Mouse (Mus musculus) heart, postnatal 25 days (tissue): ENCODE data around the gene Kcne1. TPM values are rescaled to one million over a fixed set of nuclear protein-coding genes. Genes with fewer than 3 reads are reported as not detected.

Source experiments
- DNase-seq: peaks from one replicate; pipeline ENCODE4 v3.0.0; 2022; ENCODE audit warnings: low spot score
- intact Hi-C: fragments of 180-260 bp; cut with DNase I; formaldehyde crosslinking; loops from one replicate; pipeline ENCODE4 v1.15.1; 2025
- total RNA-seq, 2 experiments: library from RNA; stranded (reverse); gene quantifications; 2 replicates each; pipeline ENCODE4 v1.2.3; 2021

Kcne1 gene
- total RNA-seq, 2 experiments from 2014 or later, result 39.8 to 40.1 TPM

- no peak for DNase-seq
- intact Hi-C loops, result no loop called here
These were observed 534 bp downstream of the Kcne1 start for GRCm38 (mm10) chr16:92358734-92359133.

- intact Hi-C loops, result no loop called here
- DNase-seq, result no peak
These were observed 1.7 kb downstream of the Kcne1 start for GRCm38 (mm10) chr16:92357566-92357965.

GRCm38 (mm10) chr16:92357023-92357422 lies 2.2 kb downstream of the Kcne1 start:
- intact Hi-C loops, result no loop called here
- no peak for DNase-seq

- no peak for DNase-seq
- intact Hi-C loops, result no loop called here
These were observed 3.3 kb downstream of the Kcne1 start for GRCm38 (mm10) chr16:92355982-92356381.

GRCm38 (mm10) chr16:92355366-92355765 lies 3.9 kb downstream of the Kcne1 start:
- intact Hi-C loops, result no loop called here
- DNase-seq, result no peak

- no peak for DNase-seq
- intact Hi-C loops, result no loop called here
These were observed 5.4 kb downstream of the Kcne1 start for GRCm38 (mm10) chr16:92353897-92354296.

- no peak for DNase-seq
- intact Hi-C loops, result no loop called here
These were observed 6.0 kb downstream of the Kcne1 start for GRCm38 (mm10) chr16:92353295-92353694.

GRCm38 (mm10) chr16:92348941-92349340 lies 10.3 kb downstream of the Kcne1 start:
- no peak for DNase-seq
- intact Hi-C loops, result no loop called here

- DNase-seq, result peak; percentile 9
- intact Hi-C loops, result no loop called here
These were observed 12.9 kb downstream of the Kcne1 start for GRCm38 (mm10) chr16:92346297-92346916.

- peak; percentile 20 for DNase-seq
- intact Hi-C loops, result no loop called here
These were observed 14.1 kb downstream of the Kcne1 start for GRCm38 (mm10) chr16:92345177-92345576.

GRCm38 (mm10) chr16:92340612-92341511 lies 18.4 kb downstream of the Kcne1 start:
- DNase-seq, result no peak
- intact Hi-C loops, result loop anchor here (1.0 to 2.0 kb wide), 4 partner anchors 44 to 146 kb away; no protein-coding TSS in a partner anchor

- intact Hi-C loops, result loop anchor here (2.0 kb wide), 1 partner anchor 21 kb away; no protein-coding TSS in a partner anchor
These were observed 23.0 kb downstream of the Kcne1 start for GRCm38 (mm10) chr16:92336280-92336679.

GRCm38 (mm10) chr16:92334600-92334999 lies 24.7 kb downstream of the Kcne1 start:
- DNase-seq, result no peak
- intact Hi-C loops, result no loop called here

More at GRCm38 (mm10) chr16:92336280-92336679, 23.0 kb downstream of the Kcne1 start:
- DNase-seq, result peak; percentile 25

- intact Hi-C loops, result no loop called here
These were observed 28.3 kb downstream of the Kcne1 start for GRCm38 (mm10) chr16:92330966-92331365.

GRCm38 (mm10) chr16:92327911-92328310 lies 31.4 kb downstream of the Kcne1 start:
- intact Hi-C loops, result no loop called here
- no peak for DNase-seq

More at GRCm38 (mm10) chr16:92330966-92331365, 28.3 kb downstream of the Kcne1 start:
- no peak for DNase-seq

- no peak for DNase-seq
- intact Hi-C loops, result no loop called here
These were observed 34.2 kb downstream of the Kcne1 start for GRCm38 (mm10) chr16:92325062-92325406.

- intact Hi-C loops, result no loop called here
- no peak for DNase-seq
These were observed 34.8 kb downstream of the Kcne1 start for GRCm38 (mm10) chr16:92324309-92325061.

- no peak for DNase-seq
- intact Hi-C loops, result no loop called here
These were observed 37.9 kb downstream of the Kcne1 start, which contains the start of gene Fam243 for GRCm38 (mm10) chr16:92321341-92321740. Fam243 (minus strand) TSS chr16:92321441.

- intact Hi-C loops, result no loop called here
- DNase-seq, result no peak
These were observed 38.9 kb downstream of the Kcne1 start for GRCm38 (mm10) chr16:92320361-92320760.

GRCm38 (mm10) chr16:92319353-92320109 lies 39.7 kb downstream of the Kcne1 start:
- no peak for DNase-seq
- intact Hi-C loops, result no loop called here
